Mouse (Mus musculus): Measurements from ENCODE around the gene En2.

Gene En2

DNA sequence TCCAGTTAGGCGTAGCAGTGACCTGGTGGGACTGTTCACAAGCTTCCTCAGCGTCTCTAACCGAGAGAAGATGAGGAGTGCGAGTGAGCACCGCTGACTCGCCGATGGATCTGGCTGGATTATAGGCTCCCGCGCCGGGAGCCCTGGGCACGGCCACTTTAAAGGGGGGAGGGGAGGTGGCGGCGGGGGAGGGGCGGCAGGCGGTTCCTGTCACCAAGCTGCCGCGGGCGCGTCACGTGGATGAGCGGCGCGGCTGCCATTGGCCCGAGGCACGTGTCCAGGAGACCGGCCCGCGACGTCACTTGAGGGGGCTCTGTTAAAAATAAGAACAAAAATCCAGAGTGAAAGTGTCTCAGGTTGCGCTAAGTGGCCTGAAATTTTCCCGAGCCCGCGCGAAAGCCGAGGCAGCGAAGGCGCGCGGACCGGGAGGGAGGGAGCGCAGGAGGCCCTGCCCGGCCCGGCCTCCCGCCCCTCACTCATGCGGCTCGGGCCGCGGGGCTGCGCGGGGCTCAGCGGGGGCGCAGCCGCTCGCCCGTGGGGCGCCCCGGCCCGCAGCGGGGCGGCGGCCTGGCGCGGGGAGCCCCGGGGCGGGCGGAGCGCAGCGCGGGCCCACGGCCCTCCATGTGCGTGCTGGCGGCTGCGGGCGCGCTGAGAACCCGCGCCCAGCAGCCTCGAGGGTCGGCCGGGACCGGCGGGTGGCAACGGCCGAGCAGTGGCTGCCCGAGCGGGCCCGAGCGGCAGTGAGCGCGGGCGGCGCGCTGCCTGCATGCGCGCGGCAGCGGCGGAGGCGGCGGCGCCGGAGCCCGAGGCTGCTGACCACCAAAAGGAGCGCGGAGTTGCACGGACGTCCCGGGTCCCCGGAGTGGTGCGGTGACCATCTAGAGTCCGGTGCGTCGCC is at the start of gene En2:
TSS of gene En2 (plus strand) at position 337 of the 898 bp plus-strand sequence.
- DNase-seq (ENCODE audit: low spot score in 2 of 2): no peak

GRCm38 (mm10) chr5:28117251-28117880 is 48.1 kb upstream of the En2 start:
- DNase-seq (ENCODE audit: low spot score in 2 of 2): no peak

DNA sequence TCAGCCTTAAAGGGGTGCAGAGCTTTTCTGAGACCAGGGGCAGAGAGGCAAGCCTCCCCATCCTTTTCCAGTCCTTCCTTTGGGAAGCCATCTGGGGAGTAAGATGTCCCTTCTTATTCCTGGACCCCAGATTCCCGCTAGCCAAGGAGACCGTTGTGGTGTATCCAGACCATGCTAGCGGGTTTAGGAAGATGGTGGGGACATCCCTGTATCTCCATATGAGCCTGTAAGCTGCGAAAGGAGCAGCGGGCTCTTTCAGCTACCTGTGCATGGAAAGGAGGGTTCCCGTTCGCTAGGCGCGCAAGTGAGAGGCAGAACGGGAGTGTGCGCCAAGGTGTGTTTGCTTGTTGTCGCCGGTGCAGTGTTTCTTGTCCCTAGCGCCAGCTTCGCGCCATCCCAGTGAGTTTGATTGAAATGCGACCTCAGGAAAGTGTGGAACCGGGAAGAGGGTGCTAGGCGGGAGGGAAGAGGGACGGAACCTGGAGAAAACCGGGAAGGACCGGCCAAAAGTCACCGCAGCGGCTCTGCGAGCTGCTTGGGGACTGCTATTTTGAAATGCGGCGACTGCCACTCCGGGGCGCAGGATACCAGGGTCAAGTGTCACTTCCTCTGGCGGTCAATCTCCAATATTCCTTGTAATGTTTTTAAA is 47.5 kb upstream of the En2 start:
- no peak for DNase-seq (ENCODE audit: low spot score in 2 of 2)

- DNase-seq (ENCODE audit: low spot score in 2 of 2): no peak
Observed at GRCm38 (mm10) chr5:28118531-28118925, 47.0 kb upstream of the En2 start.

DNA sequence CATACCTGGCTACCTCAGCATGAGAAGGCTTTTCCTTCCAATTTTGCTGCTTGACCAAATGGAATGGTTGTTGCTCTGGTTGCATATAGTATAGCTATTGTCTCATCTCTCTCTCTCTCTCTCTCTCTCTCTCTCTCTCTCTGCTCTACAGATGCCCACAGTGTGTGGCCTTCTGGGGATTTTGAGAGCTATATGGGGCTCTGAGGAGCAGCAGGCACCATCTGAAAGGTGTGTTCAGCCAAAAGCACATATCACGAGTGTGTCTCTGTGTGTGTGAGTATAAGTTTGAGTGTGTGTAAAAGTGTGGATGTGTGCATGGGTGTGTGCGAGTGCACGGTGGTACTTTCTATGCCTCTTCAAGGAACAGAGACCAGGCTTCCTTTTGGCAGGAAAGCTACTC is 45.9 kb upstream of the En2 start:
- DNase-seq (ENCODE audit: low spot score in 2 of 2): no peak

DNA sequence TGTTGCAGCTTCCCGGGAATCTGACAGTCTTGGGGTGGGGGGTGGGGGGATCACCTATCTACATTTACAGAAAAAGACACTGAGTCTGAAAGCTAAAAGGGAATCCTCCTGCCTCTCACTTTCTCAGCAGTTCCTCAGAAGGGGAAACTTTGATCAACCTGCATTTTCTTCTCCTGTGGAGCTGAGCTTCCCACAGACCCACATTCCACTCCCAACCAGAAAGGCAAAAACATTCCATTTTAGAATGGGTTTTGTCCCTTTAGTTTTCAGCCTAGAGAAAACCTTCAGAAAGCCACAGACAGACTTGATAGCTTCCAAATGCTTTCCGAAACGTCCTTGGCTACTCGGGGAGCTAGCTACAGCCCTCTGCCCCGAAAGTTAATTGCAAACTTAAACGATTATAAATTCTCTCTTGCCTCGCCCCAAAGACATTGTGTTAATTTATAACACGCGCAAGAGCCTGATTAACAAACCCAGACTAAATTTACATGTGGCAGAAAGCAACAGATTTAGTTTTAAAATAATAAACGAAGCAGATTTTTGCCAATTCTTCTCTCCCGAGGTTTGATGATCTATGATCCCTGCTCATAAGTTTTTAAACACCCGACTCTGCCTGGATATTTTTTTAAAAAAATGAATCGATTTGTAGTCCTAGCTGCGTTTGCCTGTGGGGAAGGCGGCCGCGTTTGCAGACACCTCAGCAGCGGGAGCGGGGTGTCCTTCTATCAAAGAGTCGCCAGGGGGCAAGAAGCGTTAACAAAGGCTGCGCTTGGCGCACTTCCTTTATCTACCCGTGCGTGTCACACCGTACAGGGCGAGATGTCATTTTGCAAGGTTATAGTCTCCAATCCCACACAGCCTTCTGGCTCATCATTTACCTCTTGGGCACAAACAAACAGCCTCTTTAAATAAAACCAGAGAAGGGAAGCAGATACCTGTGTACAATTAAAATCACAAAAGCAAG is 42.7 kb upstream of the En2 start:
- peak; percentile 59 to 77 for DNase-seq (ENCODE audit: low spot score in 2 of 2)

GRCm38 (mm10) chr5:28123455-28123825 is 42.1 kb upstream of the En2 start:
- DNase-seq (ENCODE audit: low spot score in 2 of 2): no peak

- no peak for DNase-seq (ENCODE audit: low spot score in 2 of 2)
Observed at GRCm38 (mm10) chr5:28124321-28125230, 40.9 kb upstream of the En2 start.

- DNase-seq (ENCODE audit: low spot score in 2 of 2): no peak
Observed at GRCm38 (mm10) chr5:28128851-28129250, 36.6 kb upstream of the En2 start.

- DNase-seq (ENCODE audit: low spot score in 2 of 2): no peak
Observed at GRCm38 (mm10) chr5:28132231-28132630, 33.3 kb upstream of the En2 start.

DNA sequence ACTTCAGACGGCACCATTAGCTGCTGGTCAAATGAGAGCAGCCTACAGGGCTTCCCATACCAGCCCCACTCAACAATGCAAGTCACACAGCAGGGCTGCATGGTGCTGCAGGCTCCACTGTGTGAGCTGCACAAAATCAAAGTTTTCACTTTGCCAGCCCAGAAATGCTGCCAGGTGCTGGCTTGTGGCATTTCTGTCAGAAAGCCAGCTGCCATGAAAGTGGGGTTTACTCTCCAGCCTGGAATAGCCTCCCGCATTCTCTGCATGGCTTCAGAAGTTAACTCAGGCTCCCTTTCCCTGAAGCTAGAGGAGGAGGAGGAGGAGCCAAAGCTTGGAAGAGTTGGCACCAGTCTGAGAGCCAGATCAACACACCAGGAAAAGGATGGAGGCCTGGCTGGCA is 29.1 kb upstream of the En2 start:
- no peak for DNase-seq (ENCODE audit: low spot score in 2 of 2)

DNA sequence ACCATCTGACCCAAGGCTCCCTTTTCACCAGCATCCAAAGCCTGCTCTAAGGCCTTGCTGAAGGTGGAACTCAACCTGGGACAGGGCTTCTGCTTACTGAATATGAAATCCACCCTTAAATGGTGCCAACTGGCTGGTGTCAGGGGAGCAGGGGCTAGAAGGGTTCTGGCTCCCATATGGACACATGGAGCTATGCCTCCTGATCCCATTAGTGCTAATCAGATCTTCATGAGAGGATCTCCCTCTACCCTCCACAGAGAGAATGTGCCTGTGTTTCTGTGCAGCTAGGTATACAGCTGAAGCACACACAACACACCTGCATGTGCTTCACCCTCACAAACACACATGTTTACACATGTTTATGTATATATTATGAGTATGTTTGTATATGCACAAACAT is 20.9 kb upstream of the En2 start:
- DNase-seq (ENCODE audit: low spot score in 2 of 2): no peak

GRCm38 (mm10) chr5:28146018-28146417 is 19.5 kb upstream of the En2 start:
- DNase-seq (ENCODE audit: low spot score in 2 of 2): no peak

DNA sequence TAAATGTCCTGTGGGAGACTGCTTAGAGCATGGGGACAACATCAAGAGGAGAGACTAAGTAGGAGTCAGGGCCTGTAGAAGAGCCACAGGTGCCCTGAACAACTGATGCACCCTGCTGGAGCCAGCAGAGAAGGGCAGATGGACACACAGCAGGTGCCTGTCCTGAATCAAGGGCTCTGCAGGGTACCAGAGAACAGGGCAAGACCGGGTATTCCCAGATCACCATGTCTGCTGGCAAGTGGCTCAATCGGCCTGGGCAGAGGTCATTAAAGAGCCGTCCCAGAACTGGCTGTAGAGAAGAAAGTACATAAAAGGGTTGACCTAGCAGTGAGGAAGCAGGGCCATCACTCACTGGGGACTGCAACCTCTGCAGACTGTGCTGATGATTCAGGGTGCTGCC is 17.0 kb upstream of the En2 start:
- no peak for DNase-seq (ENCODE audit: low spot score in 2 of 2)

- DNase-seq (ENCODE audit: low spot score in 2 of 2): no peak
Observed at GRCm38 (mm10) chr5:28149436-28149835, 16.1 kb upstream of the En2 start.

DNA sequence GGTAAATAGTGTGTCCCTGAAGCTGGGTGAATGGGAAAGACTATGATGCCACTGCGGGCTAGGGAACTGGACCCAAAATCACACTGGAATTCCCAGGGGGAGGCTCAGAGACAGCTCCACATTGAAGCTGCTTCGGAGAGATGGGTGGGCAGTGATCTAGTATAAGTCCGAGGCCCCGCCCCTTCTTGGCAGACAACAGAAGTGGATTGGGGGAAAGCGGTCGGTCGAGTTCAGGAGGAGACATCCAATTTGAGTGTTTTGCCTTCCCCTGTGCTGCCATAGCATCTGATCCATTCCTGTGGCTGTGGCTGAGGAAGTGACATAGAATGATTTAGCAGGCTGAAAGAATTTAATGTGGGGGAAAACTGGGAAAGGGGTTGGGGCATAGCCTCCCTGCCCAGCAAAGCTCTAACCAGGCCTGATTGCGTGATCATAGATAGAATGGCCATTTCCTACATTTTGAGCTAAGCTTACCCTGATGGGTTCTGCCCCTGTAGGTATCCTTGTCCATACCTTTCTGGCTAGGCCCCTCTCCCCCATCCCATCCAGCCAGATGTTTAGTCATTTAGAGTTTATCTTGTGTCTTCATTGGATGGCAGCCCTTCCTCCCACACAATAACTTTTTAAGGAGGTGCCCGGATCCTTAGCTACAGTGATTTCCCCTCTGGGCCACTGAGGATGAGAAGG is 8.3 kb upstream of the En2 start:
- DNase-seq (ENCODE audit: low spot score in 2 of 2): no peak

- no peak for DNase-seq (ENCODE audit: low spot score in 2 of 2)
Observed at GRCm38 (mm10) chr5:28157781-28158180, 7.7 kb upstream of the En2 start.

- DNase-seq (ENCODE audit: low spot score in 2 of 2): no peak
Observed at GRCm38 (mm10) chr5:28158308-28159071, 7.0 kb upstream of the En2 start.

DNA sequence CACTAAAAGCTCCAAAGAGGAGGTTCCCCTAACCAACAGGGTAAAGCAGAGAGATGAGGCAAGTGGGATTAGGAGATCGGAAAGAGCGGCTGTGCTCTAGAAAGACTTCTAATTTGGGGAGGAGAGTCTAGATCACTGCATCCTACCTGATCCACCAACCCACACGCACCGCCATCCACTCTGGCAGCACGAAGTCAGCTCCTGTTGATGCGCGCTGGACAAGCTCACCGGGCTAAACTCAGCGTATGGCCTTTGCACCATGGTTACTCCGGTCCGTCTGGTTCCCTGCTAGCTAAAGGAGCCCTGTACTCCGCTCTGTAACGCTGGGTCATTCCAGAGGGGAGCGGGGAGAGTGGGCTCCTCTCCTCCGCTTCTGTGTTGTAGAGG is 6.4 kb upstream of the En2 start:
- no peak for DNase-seq (ENCODE audit: low spot score in 2 of 2)
